In the genomic region with DNA sequence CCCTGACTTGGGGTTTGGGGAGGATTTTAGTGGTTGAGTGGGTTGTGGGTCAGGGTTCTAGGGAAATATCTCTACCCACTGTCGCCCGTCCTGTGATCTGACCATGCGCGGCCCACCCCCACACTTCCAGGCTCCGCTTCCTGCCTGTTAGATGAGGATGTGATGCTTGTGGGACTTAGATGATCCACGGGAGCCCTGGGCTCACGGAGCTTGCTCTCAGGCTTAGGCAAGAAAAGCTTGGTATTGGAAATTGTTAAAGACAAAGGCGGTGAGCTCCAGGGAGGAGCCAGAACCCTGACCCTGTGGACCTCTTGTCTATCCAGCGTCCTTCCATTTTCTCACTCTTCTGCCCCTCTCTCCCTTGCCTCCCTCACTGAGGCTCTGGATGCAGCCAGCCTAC, we compare ENCODE assay signal across 21 mouse cellular contexts. TPM values are rescaled to one million over a fixed set of nuclear protein-coding genes. Genes with fewer than 3 reads are reported as not detected.
DNase-seq lines count a peak whose midpoint lies in the region; ATAC-seq and TF ChIP-seq lines count a peak whose summit lies in the region.
"Had no signal": no experiment of that assay in that cellular context is flagged by ENCODE, and none has a peak within 500 bp of the region (broad histone marks: within the 10 kb centered on the region; RNA-seq: fewer than 3 reads in every experiment).

No protein-coding gene starts in this region.

- intact Hi-C loops in heart, adult 2 months (cut with DNase I), result no loop called here

- TF ChIP-seq POLR2A in heart, adult 2 months (IDR thresholded peaks at IDR 0.05; ENCODE audit: insufficient read depth, low read depth, low read length), result no peak
- TF ChIP-seq POLR2A in testis, adult 2 months (IDR thresholded peaks at IDR 0.05; ENCODE audit: control insufficient read depth, low read depth, low read length), result no peak

- H3K4me1 ChIP-seq in heart, adult 2 months (ENCODE audit: control insufficient read depth, insufficient read depth, low read length), result peaks cover 48% of the 10 kb centered on the region
- H3K4me1 ChIP-seq in heart, embryonic 11.5 days (ENCODE audit: control insufficient read depth, insufficient read depth, low read length), result peaks cover 7% of the 10 kb centered on the region
- H3K4me1 ChIP-seq in testis, adult 2 months (ENCODE audit: control insufficient read depth, insufficient read depth, low read length), result peaks cover 9% of the 10 kb centered on the region
- peaks cover 63% of the 10 kb centered on the region for H3K4me1 ChIP-seq in brown adipose tissue, adult 24 weeks (ENCODE audit: control insufficient read depth, insufficient read depth, insufficient read length, low read length)
- H3K4me1 ChIP-seq: intestine, embryonic 15.5 days had no signal

- H3K27ac ChIP-seq in heart, adult 2 months, result peak overlapping the region; percentile 61
- no peak overlapping the region for H3K27ac ChIP-seq in heart, embryonic 11.5 days (ENCODE audit: low read depth, low read length)
- peak overlapping the region; percentile 10; the same call in 1 of the 2 replicates for H3K27ac ChIP-seq in layer of hippocampus, adult 2 months
- peak overlapping the region; percentile 2; the same call in 1 of the 2 replicates for H3K27ac ChIP-seq in testis, adult 2 months (ENCODE audit: control insufficient read depth, insufficient read depth, low read depth, low read length)
- H3K27ac ChIP-seq in brown adipose tissue, adult 24 weeks (replicated peaks; ENCODE audit: low read depth, low read length), result peak overlapping the region; percentile 57
- H3K27ac ChIP-seq: embryonic facial prominence, embryonic 10.5 days; embryonic facial prominence, embryonic 13.5 days; forebrain, embryonic 12.5 days; forebrain, embryonic 15.5 days; heart, embryonic 13.5 days; hindbrain, embryonic 10.5 days; hindbrain, embryonic 13.5 days; intestine, embryonic 15.5 days had no signal

- H3K9ac ChIP-seq in heart, adult 2 months (ENCODE audit: low read depth, low read length), result no peak overlapping the region
- no peak overlapping the region for H3K9ac ChIP-seq in heart, embryonic 11.5 days (ENCODE audit: low read depth, low read length)
- H3K9ac ChIP-seq: embryonic facial prominence, embryonic 13.5 days; forebrain, embryonic 12.5 days; forebrain, embryonic 15.5 days; heart, embryonic 13.5 days; hindbrain, embryonic 13.5 days; intestine, embryonic 15.5 days had no signal

- H3K27me3 ChIP-seq in heart, adult 2 months (ENCODE audit: control insufficient read depth, insufficient read depth, low read length), result no peaks in the 10 kb centered on the region
- no peaks in the 10 kb centered on the region for H3K27me3 ChIP-seq in heart, embryonic 11.5 days (ENCODE audit: control insufficient read depth, insufficient read depth, low read length)
- no peaks in the 10 kb centered on the region for H3K27me3 ChIP-seq in testis, adult 2 months (ENCODE audit: control insufficient read depth, insufficient read depth, low read length)
- H3K27me3 ChIP-seq: embryonic facial prominence, embryonic 13.5 days; forebrain, embryonic 12.5 days; forebrain, embryonic 15.5 days; heart, embryonic 13.5 days; hindbrain, embryonic 13.5 days; intestine, embryonic 15.5 days had no signal

- ATAC-seq in heart, embryonic 11.5 days (replicated peaks; ENCODE audit: insufficient number of reproducible peaks, low FRiP score, low TSS enrichment), result no peak
- ATAC-seq in granulocyte monocyte progenitor cell, adult 5-6 weeks (replicated peaks; ENCODE audit: poor library complexity, severe bottlenecking), result no peak
- ATAC-seq: CD4-positive, CD25-positive, alpha-beta regulatory T cell, adult 4 months; intestine, embryonic 15.5 days had no signal

- DNase-seq in heart, adult 2 months, result no peak
- DNase-seq in layer of hippocampus, adult 2 months (ENCODE audit: low spot score in 2 of 2), result no peak
- DNase-seq in layer of hippocampus, postnatal 14 days (ENCODE audit: low spot score in 2 of 2), result no peak
- no peak for DNase-seq in testis, postnatal 10 days (ENCODE audit: low spot score)
- DNase-seq: embryo, embryonic 11 days had no signal

- H3K4me2 ChIP-seq in heart, embryonic 11.5 days, result no peak overlapping the region
- H3K4me2 ChIP-seq: embryonic facial prominence, embryonic 13.5 days; forebrain, embryonic 12.5 days; forebrain, embryonic 15.5 days; heart, embryonic 13.5 days; hindbrain, embryonic 13.5 days; intestine, embryonic 15.5 days had no signal

- H3K4me3 ChIP-seq in heart, adult 2 months, result no peak overlapping the region
- no peak overlapping the region for H3K4me3 ChIP-seq in heart, embryonic 11.5 days (ENCODE audit: low read depth, low read length)
- no peak overlapping the region for H3K4me3 ChIP-seq in layer of hippocampus, adult 2 months
- no peak overlapping the region for H3K4me3 ChIP-seq in testis, adult 2 months (ENCODE audit: control insufficient read depth, low read depth, low read length)
- H3K4me3 ChIP-seq in brown adipose tissue, adult 24 weeks (ENCODE audit: insufficient read depth, low read depth, low read length), result no peak overlapping the region
- H3K4me3 ChIP-seq: embryonic facial prominence, embryonic 10.5 days; embryonic facial prominence, embryonic 13.5 days; erythroblast, embryonic 14.5 days; forebrain, embryonic 12.5 days; forebrain, embryonic 15.5 days; heart, embryonic 13.5 days; hindbrain, embryonic 10.5 days; hindbrain, embryonic 13.5 days; intestine, embryonic 15.5 days had no signal

- 51% methylated on average over 9 of the region's 9 CpGs for WGBS in heart, adult 2 months
- 75% methylated on average over 9 of the region's 9 CpGs for WGBS in heart, embryonic 11.5 days (ENCODE audit: insufficient replicate concordance)

- TF ChIP-seq CTCF in heart, adult 2 months (IDR thresholded peaks at IDR 0.05), result no peak
- TF ChIP-seq CTCF in layer of hippocampus, adult 2 months (conservative IDR thresholded peaks at IDR 0.05), result no peak
- no peak for TF ChIP-seq CTCF in testis, adult 2 months (IDR thresholded peaks at IDR 0.05; ENCODE audit: control insufficient read depth, insufficient read depth, insufficient replicate concordance, low read depth, low read length)

- peaks cover 12% of the 10 kb centered on the region for H3K36me3 ChIP-seq in heart, adult 2 months (ENCODE audit: control insufficient read depth, insufficient read depth, low read length)
- H3K36me3 ChIP-seq in heart, embryonic 11.5 days (ENCODE audit: control insufficient read depth, insufficient read depth, low read length), result no peaks in the 10 kb centered on the region
- H3K36me3 ChIP-seq in testis, adult 2 months (ENCODE audit: control insufficient read depth, insufficient read depth, low read length), result no peaks in the 10 kb centered on the region
- H3K36me3 ChIP-seq: forebrain, embryonic 12.5 days; forebrain, embryonic 15.5 days; G1E; heart, embryonic 13.5 days; hindbrain, embryonic 13.5 days; intestine, embryonic 15.5 days had no signal

- H3K9me3 ChIP-seq in heart, embryonic 11.5 days (replicated peaks; ENCODE audit: control insufficient read depth, low read length), result no peaks in the 10 kb centered on the region
- H3K9me3 ChIP-seq: embryonic facial prominence, embryonic 10.5 days; embryonic facial prominence, embryonic 13.5 days; forebrain, embryonic 12.5 days; forebrain, embryonic 15.5 days; G1E; heart, embryonic 13.5 days; hindbrain, embryonic 10.5 days; hindbrain, embryonic 13.5 days; intestine, embryonic 15.5 days had no signal

- TF ChIP-seq EP300 in heart, adult 2 months (IDR thresholded peaks at IDR 0.05; ENCODE audit: insufficient read depth, low read depth, low read length), result no peak

- H3K79me2 ChIP-seq in heart, adult 2 months (replicated peaks; ENCODE audit: control insufficient read depth, insufficient read depth, low read length), result no peaks in the 10 kb centered on the region

RNA-seq across cellular contexts. Expression of a gene that starts 22.0 kb away (rescaled TPM):
- under 1 TPM; 0.29 to 0.34 TPM for total RNA-seq in heart, adult 2 months (2021)
- polyA plus RNA-seq in heart, adult 2 months (2012; rRNA removed), result 1.1 and 2.3 TPM in 2 replicates
- polyA plus RNA-seq in heart, embryonic 11.5 days (2014; fragmentation: Nextera tagmentation; extraction: Ambion mirVana), result 0.17 and 0.59 TPM in 2 replicates
- 1 to 10 TPM; 1.1 to 1.8 TPM for total RNA-seq in layer of hippocampus, adult 2 months (2021)
- total RNA-seq in layer of hippocampus, postnatal 14 days (2021), result 1 to 10 TPM; 1.1 to 1.8 TPM
- 22.0 and 25.9 TPM in 2 replicates for polyA plus RNA-seq in testis, adult 2 months (2012; rRNA removed)
- not detected in 2 replicates for polyA plus RNA-seq in brown adipose tissue, adult 24 weeks (2012; ENCODE audit: insufficient read depth, insufficient read length, missing spikeins)
- 1.9 TPM in 1 of 2 replicates, not detected in the other for total RNA-seq in granulocyte monocyte progenitor cell, adult 5-6 weeks (2014; fragmentation: Nextera tagmentation)
- total RNA-seq in granulocyte monocyte progenitor cell, adult 5-6 weeks (2017), result not detected in 2 replicates
- polyA plus RNA-seq: C2C12; erythroblast, embryonic 14.5 days; G1E had no signal

RNA-seq across cellular contexts. Expression of a gene that starts 34.5 kb away (rescaled TPM):
- total RNA-seq in heart, adult 2 months (2021), result 10 to 100 TPM; 41.3 to 48.1 TPM
- 97.1 and 148 TPM in 2 replicates for polyA plus RNA-seq in heart, adult 2 months (2012; rRNA removed)
- polyA plus RNA-seq in heart, embryonic 11.5 days (2014; fragmentation: Nextera tagmentation; extraction: Ambion mirVana), result 29.2 and 37.1 TPM in 2 replicates
- 10 to 100 TPM; 23.3 to 23.9 TPM for total RNA-seq in layer of hippocampus, adult 2 months (2021)
- total RNA-seq in layer of hippocampus, postnatal 14 days (2021), result 10 to 100 TPM; 19.5 to 19.7 TPM
- 6.3 TPM in 2 replicates for polyA plus RNA-seq in testis, adult 2 months (2012; rRNA removed)
- polyA plus RNA-seq in brown adipose tissue, adult 24 weeks (2012; ENCODE audit: insufficient read depth, insufficient read length, missing spikeins), result 34.6 and 41.7 TPM in 2 replicates
- total RNA-seq in granulocyte monocyte progenitor cell, adult 5-6 weeks (2014; fragmentation: Nextera tagmentation), result 21.9 and 24.6 TPM in 2 replicates
- total RNA-seq in granulocyte monocyte progenitor cell, adult 5-6 weeks (2017), result 13.8 and 15.0 TPM in 2 replicates

RNA-seq across cellular contexts. Expression of a gene that starts 35.1 kb away (rescaled TPM):
- 1 to 10 TPM; 5.2 to 5.8 TPM for total RNA-seq in heart, adult 2 months (2021)
- polyA plus RNA-seq in heart, adult 2 months (2012; rRNA removed), result 12.3 and 13.0 TPM in 2 replicates
- 1.1 TPM in 2 replicates for polyA plus RNA-seq in heart, embryonic 11.5 days (2014; fragmentation: Nextera tagmentation; extraction: Ambion mirVana)
- 1 to 10 TPM; 3.1 to 3.9 TPM for total RNA-seq in layer of hippocampus, adult 2 months (2021)
- 1 to 10 TPM; 1.6 to 5.3 TPM for total RNA-seq in layer of hippocampus, postnatal 14 days (2021)
- 3.0 and 3.1 TPM in 2 replicates for polyA plus RNA-seq in testis, adult 2 months (2012; rRNA removed)
- polyA plus RNA-seq in brown adipose tissue, adult 24 weeks (2012; ENCODE audit: insufficient read depth, insufficient read length, missing spikeins), result 1.5 and 5.8 TPM in 2 replicates
- 0.38 and 0.49 TPM in 2 replicates for total RNA-seq in granulocyte monocyte progenitor cell, adult 5-6 weeks (2014; fragmentation: Nextera tagmentation)
- total RNA-seq in granulocyte monocyte progenitor cell, adult 5-6 weeks (2017), result 0.26 and 0.69 TPM in 2 replicates
- polyA plus RNA-seq: G1E had no signal

RNA-seq across cellular contexts. Expression of a gene that starts 51.4 kb away (rescaled TPM):
- total RNA-seq in heart, adult 2 months (2021), result 100 to 1,000 TPM; 122 to 137 TPM
- 122 and 127 TPM in 2 replicates for polyA plus RNA-seq in heart, adult 2 months (2012; rRNA removed)
- polyA plus RNA-seq in heart, embryonic 11.5 days (2014; fragmentation: Nextera tagmentation; extraction: Ambion mirVana), result 59.6 and 63.8 TPM in 2 replicates
- 10 to 100 TPM; 26.4 to 28.8 TPM for total RNA-seq in layer of hippocampus, adult 2 months (2021)
- total RNA-seq in layer of hippocampus, postnatal 14 days (2021), result 10 to 100 TPM; 23.8 to 28.2 TPM
- 12.1 and 13.6 TPM in 2 replicates for polyA plus RNA-seq in testis, adult 2 months (2012; rRNA removed)
- 66.8 and 98.0 TPM in 2 replicates for polyA plus RNA-seq in brown adipose tissue, adult 24 weeks (2012; ENCODE audit: insufficient read depth, insufficient read length, missing spikeins)
- 81.8 and 98.1 TPM in 2 replicates for total RNA-seq in granulocyte monocyte progenitor cell, adult 5-6 weeks (2014; fragmentation: Nextera tagmentation)
- total RNA-seq in granulocyte monocyte progenitor cell, adult 5-6 weeks (2017), result 27.7 and 33.9 TPM in 2 replicates

RNA-seq across cellular contexts. Expression of a gene that starts 55.2 kb away (rescaled TPM):
- 100 to 1,000 TPM; 126 to 140 TPM for total RNA-seq in heart, adult 2 months (2021)
- polyA plus RNA-seq in heart, adult 2 months (2012; rRNA removed), result 104 and 113 TPM in 2 replicates
- polyA plus RNA-seq in heart, embryonic 11.5 days (2014; fragmentation: Nextera tagmentation; extraction: Ambion mirVana), result 225 and 231 TPM in 2 replicates
- total RNA-seq in layer of hippocampus, adult 2 months (2021), result 100 to 1,000 TPM; 171 to 185 TPM
- 100 to 1,000 TPM; 143 to 157 TPM for total RNA-seq in layer of hippocampus, postnatal 14 days (2021)
- polyA plus RNA-seq in testis, adult 2 months (2012; rRNA removed), result 118 and 119 TPM in 2 replicates
- polyA plus RNA-seq in brown adipose tissue, adult 24 weeks (2012; ENCODE audit: insufficient read depth, insufficient read length, missing spikeins), result 117 and 146 TPM in 2 replicates
- 28.7 and 49.8 TPM in 2 replicates for total RNA-seq in granulocyte monocyte progenitor cell, adult 5-6 weeks (2014; fragmentation: Nextera tagmentation)
- 9.0 and 14.1 TPM in 2 replicates for total RNA-seq in granulocyte monocyte progenitor cell, adult 5-6 weeks (2017)
